Mouse (Mus musculus) heart, postnatal 0 days (tissue): Measurements from ENCODE around the gene Ermap. TPM values are rescaled to one million over a fixed set of nuclear protein-coding genes. Genes with fewer than 3 reads are reported as not detected.

Source experiments
- ATAC-seq: fragments of 200-750 bp; cut with Nextera tagmentation; 2 replicates; pipeline ENCODE4 v1.8.0; 2017; ENCODE audit warnings: low read depth, moderate number of reproducible peaks, moderate library complexity; ENCODE audit not compliant: insufficient read depth
- DNase-seq: peaks from one replicate; pipeline ENCODE4 v3.0.0-alpha.2; 2016; ENCODE audit warnings: low spot score
- H3K27ac ChIP-seq: fragments of 300-500 bp; sonication (generic); 2 replicates; pipeline ENCODE4 v1.5.1; 2014; ENCODE audit warnings: low read depth, mild to moderate bottlenecking
- H3K27me3 ChIP-seq: fragments of 300-500 bp; sonication (generic); 2 replicates; pipeline ENCODE4 v1.6.1; 2014; ENCODE audit warnings: low read length, mixed read lengths; ENCODE audit not compliant: control insufficient read depth, insufficient read depth
- H3K36me3 ChIP-seq: fragments of 300-500 bp; sonication (generic); replicated peaks from 2 replicates; pipeline ENCODE4 v1.6.1; 2014; ENCODE audit warnings: low read length, mixed read lengths; ENCODE audit not compliant: control insufficient read depth, insufficient read depth
- H3K4me1 ChIP-seq: fragments of 300-500 bp; sonication (generic); 2 replicates; pipeline ENCODE4 v1.6.1; 2014; ENCODE audit warnings: antibody characterized with exemption; ENCODE audit not compliant: control insufficient read depth, insufficient read depth
- H3K4me2 ChIP-seq: fragments of 300-500 bp; sonication (generic); 2 replicates; pipeline ENCODE4 v1.6.1; 2014; ENCODE audit warnings: low read depth, mild to moderate bottlenecking, low read length, moderate library complexity
- H3K4me3 ChIP-seq: fragments of 300-500 bp; sonication (generic); 2 replicates; pipeline ENCODE4 v1.5.1; 2014; ENCODE audit warnings: low read depth, low read length
- H3K9ac ChIP-seq: fragments of 300-500 bp; sonication (generic); replicated peaks from 2 replicates; pipeline ENCODE4 v1.6.1; 2014; ENCODE audit warnings: low read depth, low read length, mixed read lengths
- H3K9me3 ChIP-seq: fragments of 300-500 bp; sonication (generic); replicated peaks from 2 replicates; pipeline ENCODE4 v1.6.1; 2016; ENCODE audit warnings: low read length; ENCODE audit not compliant: control insufficient read depth
- CTCF ChIP-seq: IDR thresholded peaks from 2 replicates; pipeline ENCODE4 v1.5.1; 2016; ENCODE audit warnings: antibody characterized with exemption, control low read depth, low read depth
- EP300 ChIP-seq: IDR thresholded peaks from 2 replicates; pipeline ENCODE4 v1.6.1; 2016; ENCODE audit warnings: antibody characterized with exemption, low read depth
- WGBS: fragments of 180-500 bp; shearing (Covaris S2); extraction: QIAGEN DNeasy Blood & Tissue Kit; methylation state at CpG from one replicate; pipeline ENCODE4 v1.1.7; 2014; 5-methylcytosine and 5-hydroxymethylcytosine counted together
- polyA plus RNA-seq: library from polyadenylated mRNA; unstranded; fragments of >200 nt; fragmentation: Nextera tagmentation; extraction: Ambion mirVana; gene quantifications from 2 replicates; pipeline ENCODE4 v1.2.1, GENCODE M21; 2015
- total RNA-seq: library from RNA; depleted of rRNA; stranded (reverse); fragments of >200 nt; gene quantifications from 2 replicates; pipeline ENCODE4 v1.2.3, GENCODE M21; 2014; ENCODE audit warnings: low replicate concordance

Gene Ermap
- total and polyA plus RNA-seq, 2 experiments from 2014 or later = 0.57 TPM; not detected in 1

DNA sequence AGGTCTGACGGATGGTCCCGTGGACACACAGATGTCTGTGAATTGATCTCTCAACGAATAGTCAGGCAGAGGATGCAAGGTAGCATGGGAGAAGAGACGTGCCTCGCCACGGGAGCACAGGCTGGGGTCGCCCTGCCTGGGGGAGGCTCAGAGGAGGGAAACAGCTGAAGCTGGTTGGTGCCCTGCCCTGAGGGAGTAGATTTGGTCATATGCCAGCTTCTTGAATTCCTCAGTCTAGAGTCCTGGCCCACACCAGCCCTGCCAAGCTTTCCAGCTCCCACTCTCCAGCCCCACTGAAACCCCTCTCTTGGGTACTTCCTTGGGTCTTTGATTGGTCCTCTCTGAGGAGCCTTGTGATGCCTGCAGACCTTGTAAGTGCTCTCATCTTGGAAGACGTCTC is 26.9 kb upstream of the Ermap start:
- Histone ChIP-seq H3K9ac (no peak overlapping the region), H3K9me3 (no peaks in the 10 kb centered on the region), H3K36me3 (no peaks in the 10 kb centered on the region), H3K27me3 (no peaks in the 10 kb centered on the region), H3K4me1 (peaks cover 10% of the 10 kb centered on the region; the same call in 1 of the 2 replicates), H3K4me3 (no peak overlapping the region), H3K4me2 (no peak overlapping the region), H3K27ac (no peak overlapping the region)
- WGBS = 48% methylated on average over 8 of the region's 8 CpGs
- TF ChIP-seq EP300 = no peak
- TF ChIP-seq CTCF = no peak
- ATAC-seq = peak; percentile 62
- DNase-seq = peak; percentile 25

DNA sequence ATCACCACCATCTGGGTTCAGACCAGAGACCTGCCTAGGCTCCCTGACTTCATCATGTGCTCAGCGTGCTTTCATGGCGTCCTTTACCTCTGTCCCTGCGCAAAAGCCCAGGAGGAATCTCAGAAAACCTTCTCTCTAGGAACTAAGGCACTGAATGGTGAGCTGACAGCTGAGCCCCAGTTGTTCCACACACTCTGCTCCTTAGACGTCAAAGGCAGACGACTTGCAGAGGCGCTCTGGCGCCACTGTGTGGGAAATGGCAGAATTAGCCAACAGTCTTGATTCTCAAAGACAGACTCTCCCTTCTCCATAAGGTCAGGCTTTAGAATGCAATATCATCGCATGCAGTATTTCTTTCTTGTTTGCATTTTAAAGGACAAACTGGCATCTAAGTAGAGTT is 14.9 kb upstream of the Ermap start:
- DNase-seq (peak; percentile 69), ATAC-seq (peak; percentile 69; the same call in 1 of the 2 replicates)
- H3K27ac ChIP-seq = no peak overlapping the region
- no peak overlapping the region for H3K9ac ChIP-seq
- H3K9me3 ChIP-seq = no peaks in the 10 kb centered on the region
- peaks cover 13% of the 10 kb centered on the region; the same call in 1 of the 2 replicates for H3K36me3 ChIP-seq
- no peaks in the 10 kb centered on the region for H3K27me3 ChIP-seq
- no peaks in the 10 kb centered on the region for H3K4me1 ChIP-seq
- no peak overlapping the region for H3K4me2 ChIP-seq
- WGBS = 19% methylated on average over 8 of the region's 8 CpGs
- TF ChIP-seq CTCF (peak; percentile 90), EP300 (no peak)
- H3K4me3 ChIP-seq = no peak overlapping the region

DNA sequence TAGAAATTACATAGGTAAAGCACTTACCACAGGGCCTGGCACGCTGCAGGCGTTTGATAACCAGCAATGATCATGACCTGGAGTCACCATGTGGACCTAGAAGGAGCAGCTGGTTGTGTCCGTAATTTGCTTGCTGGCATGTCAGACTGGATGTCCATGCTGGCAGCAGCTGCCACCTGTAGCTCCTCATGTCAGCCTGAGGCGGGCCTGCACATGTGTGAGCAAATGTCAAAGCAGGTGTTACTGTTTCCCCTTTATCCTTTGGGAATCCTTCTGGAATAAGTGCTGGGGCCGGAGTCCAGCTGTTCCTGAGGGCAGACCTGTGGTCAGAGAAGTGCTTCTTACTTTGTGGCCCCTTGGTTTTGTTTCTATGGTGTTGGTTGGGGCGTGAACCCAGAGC is 8.3 kb upstream of the Ermap start:
- ATAC-seq (no peak), DNase-seq (no peak)
- H3K9me3 ChIP-seq = no peaks in the 10 kb centered on the region
- H3K27ac ChIP-seq = no peak overlapping the region
- H3K4me3 ChIP-seq = no peak overlapping the region
- H3K36me3 ChIP-seq = peaks cover 13% of the 10 kb centered on the region; the same call in 1 of the 2 replicates
- no peak overlapping the region for H3K9ac ChIP-seq
- no peaks in the 10 kb centered on the region for H3K27me3 ChIP-seq
- TF ChIP-seq CTCF = no peak
- TF ChIP-seq EP300 = no peak
- no peak overlapping the region for H3K4me2 ChIP-seq
- 73% methylated on average over 6 of the region's 6 CpGs for WGBS
- peaks cover 7% of the 10 kb centered on the region for H3K4me1 ChIP-seq

DNA sequence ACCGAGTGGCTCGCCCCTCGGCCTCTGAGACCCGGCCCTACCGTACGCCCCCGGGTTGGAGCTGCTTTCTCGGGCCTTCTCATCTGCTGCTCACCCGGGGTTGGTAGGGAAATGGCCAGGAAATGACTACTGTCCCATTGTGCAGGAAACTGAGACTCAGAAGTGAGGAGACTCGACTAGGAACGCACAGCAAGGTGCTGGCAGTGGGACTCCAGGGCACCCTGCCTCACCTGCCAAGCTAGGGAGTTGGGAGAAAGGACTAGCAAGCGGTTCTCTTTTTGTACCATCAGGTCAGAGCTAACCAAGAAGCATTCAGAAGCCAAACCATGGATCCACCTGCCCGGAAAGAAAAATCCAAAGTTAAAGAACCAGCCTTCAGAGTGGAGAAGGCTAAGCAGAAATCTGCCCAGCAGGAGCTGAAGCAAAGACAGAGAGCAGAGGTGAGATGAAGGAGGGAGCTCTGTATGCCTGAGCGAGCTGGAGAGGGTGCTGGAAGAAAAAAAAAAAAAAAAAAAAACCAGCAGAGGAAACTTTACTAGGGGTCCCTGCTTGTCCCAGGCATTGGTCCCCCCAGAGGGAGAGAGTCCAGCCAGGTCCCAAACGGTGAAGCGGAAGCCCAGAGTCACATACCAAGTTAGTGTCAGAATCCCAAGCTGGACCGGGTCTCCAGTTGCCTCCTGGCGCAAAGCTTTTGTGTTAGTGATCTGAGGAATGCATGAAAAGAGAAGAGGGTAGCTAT is 5.9 kb upstream of the Ermap start:
- ATAC-seq (no peak), DNase-seq (no peak)
- Histone ChIP-seq H3K36me3 (peaks cover 2% of the 10 kb centered on the region; the same call in 1 of the 2 replicates), H3K4me2 (peak overlapping the region; percentile 66), H3K27ac (peak overlapping the region; percentile 72), H3K9ac (peak overlapping the region; percentile 88), H3K4me3 (peak overlapping the region; percentile 90), H3K4me1 (peaks cover 7% of the 10 kb centered on the region), H3K27me3 (no peaks in the 10 kb centered on the region), H3K9me3 (no peaks in the 10 kb centered on the region)
- 12% methylated on average over 18 of the region's 18 CpGs for WGBS
- TF ChIP-seq EP300 (no peak), CTCF (no peak)

DNA sequence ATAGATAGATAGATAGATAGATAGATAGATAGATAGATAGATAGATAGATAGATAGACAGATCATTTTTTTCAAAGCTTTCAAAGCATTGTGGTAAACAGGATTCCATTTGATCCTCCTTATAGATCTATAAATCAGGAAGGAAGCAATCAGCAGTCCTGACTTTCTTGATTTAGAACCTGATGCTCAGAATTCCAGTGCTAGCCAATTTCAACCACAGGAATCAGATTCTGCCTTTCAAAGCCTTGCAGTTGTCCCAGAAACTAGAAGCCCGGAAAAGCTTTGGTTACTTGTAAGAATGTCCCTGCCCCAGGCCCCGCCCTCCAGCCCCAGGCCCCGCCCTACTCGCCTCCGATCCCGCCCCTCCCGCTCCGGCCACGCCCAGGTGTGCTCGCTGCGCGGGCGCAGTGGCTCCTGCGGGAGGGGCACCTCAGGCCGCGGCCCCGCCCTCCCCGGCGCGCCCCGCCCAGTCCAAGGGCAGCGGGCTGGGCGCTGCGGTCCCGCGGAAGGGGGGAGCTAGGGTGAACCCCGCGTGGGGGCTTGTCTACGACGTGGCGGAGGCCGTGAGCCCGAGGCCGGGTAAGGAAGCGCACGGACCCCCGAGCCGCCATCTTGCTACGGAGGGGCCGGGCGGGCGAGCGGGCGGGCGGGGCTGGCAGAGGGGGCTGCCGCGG is 5.2 kb upstream of the Ermap start, which contains the start of gene Svbp:
TSS of gene Svbp (plus strand) at position 398 of the 673 bp plus-strand sequence.
- peak within 1 kb of the TSS; percentile 72 for H3K27ac ChIP-seq
- no peaks in the 10 kb centered on the region for H3K27me3 ChIP-seq
- WGBS = under 1% methylated on average over 32 of the region's 47 CpGs
- peak within 1 kb of the TSS; percentile 66 for H3K4me2 ChIP-seq
- TF ChIP-seq CTCF = no peak
- no peak for TF ChIP-seq EP300
- ATAC-seq = peak; percentile 98
- no peaks in the 10 kb centered on the region for H3K36me3 ChIP-seq
- peak within 1 kb of the TSS; percentile 88 for H3K9ac ChIP-seq
- peaks cover 7% of the 10 kb centered on the region for H3K4me1 ChIP-seq
- DNase-seq = peak; percentile 86
- H3K4me3 ChIP-seq = peak within 1 kb of the TSS; percentile 90
- no peaks in the 10 kb centered on the region for H3K9me3 ChIP-seq
